Mouse (Mus musculus): ENCODE results near the gene Msantd2. TPM values are rescaled to one million over a fixed set of nuclear protein-coding genes. Genes with fewer than 3 reads are reported as not detected.

Gene Msantd2
- polyA plus RNA-seq, 2 experiments = 26.7 to 74.2 TPM

GRCm38 (mm10) chr9:37546889-37547288 is 57.8 kb downstream of the Msantd2 start:
- ATAC-seq (ENCODE audit: low FRiP score, low read depth) (no peak), DNase-seq (ENCODE audit: low spot score) (no peak)
- Histone ChIP-seq H3K9ac (ENCODE audit: low read depth, low read length, severe bottlenecking) (no peak overlapping the region), H3K4me2 (replicated peaks; ENCODE audit: low read depth, low read length, severe bottlenecking) (no peak overlapping the region), H3K4me3 (replicated peaks; ENCODE audit: low read length) (no peak overlapping the region), H3K36me3 (ENCODE audit: control insufficient read depth, insufficient read depth, low read length) (no peaks in the 10 kb centered on the region), H3K9me3 (ENCODE audit: control insufficient read depth, low read length) (no peaks in the 10 kb centered on the region), H3K4me1 (ENCODE audit: control insufficient read depth, insufficient read depth, low read length) (peaks cover 7% of the 10 kb centered on the region; the same call in 1 of the 2 replicates), H3K27me3 (ENCODE audit: control insufficient read depth, insufficient read depth, low read length) (peaks cover 52% of the 10 kb centered on the region), H3K27ac (replicated peaks; ENCODE audit: low read depth, low read length) (no peak overlapping the region)
- WGBS = 81% methylated on average over 1 of the region's 1 CpGs
- TF ChIP-seq POLR2A (IDR thresholded peaks at IDR 0.05; ENCODE audit: borderline replicate concordance, extremely low read depth, insufficient read depth, insufficient read length) = no peak

DNA sequence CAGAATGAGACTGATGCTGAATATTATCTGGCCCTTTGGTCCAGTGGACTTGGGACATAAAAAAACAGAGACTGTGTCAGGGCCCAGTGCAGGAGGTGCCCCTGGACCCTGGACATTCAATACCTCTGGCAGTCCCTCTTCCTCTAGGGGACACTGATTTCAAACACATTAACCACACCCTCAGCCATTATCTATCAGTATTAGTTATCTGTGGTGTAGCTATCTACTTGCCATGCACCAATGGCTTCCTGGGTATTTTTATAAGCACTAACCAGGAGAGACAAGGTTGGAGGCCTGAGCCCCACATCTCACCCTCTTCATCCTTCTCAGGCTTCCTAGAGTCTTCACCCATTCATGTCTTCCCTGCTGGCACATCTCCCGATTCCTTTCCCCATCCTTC is 61.3 kb downstream of the Msantd2 start:
- ATAC-seq (ENCODE audit: low FRiP score, low read depth) = no peak

DNA sequence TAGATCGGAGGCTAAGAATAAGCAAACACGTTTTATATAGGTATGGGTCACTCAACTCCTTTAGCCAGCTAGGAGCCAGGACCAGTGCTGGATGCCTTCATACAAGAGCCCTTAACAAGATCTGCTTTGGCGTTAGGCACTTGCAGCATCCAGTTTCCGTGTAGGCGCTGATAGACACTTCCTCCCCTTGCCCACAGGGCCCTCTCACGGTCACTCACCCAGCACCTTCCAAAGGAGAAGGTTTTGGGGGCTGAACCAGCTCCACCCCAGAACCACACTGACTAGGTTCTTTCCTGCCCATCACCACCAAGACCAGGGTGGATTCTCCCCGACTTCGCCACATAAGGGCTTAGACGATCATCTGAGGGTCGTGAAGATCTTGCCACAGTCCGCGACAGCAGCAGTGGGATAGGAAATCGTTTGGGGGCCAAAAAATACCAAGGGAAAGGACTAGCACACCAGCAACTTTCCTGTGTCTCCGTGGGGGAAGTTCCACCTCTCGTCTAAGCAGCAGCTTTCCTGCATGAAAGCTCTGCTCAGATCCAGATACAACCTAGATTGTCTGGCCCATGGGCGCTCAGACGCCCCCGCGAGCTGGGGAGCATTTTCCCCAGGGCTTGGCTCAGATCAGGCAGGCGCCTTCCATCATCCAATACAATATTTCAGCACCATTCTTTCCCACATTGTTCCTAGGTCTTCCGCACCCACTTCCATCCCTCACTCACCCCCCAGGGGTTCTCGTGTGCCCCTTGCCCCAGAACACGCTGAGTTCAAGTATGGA is 62.8 kb downstream of the Msantd2 start:
- 2% methylated on average over 23 of the region's 23 CpGs for WGBS
- Histone ChIP-seq H3K27ac (replicated peaks; ENCODE audit: low read depth, low read length) (no peak overlapping the region), H3K36me3 (ENCODE audit: control insufficient read depth, insufficient read depth, low read length) (no peaks in the 10 kb centered on the region), H3K4me1 (ENCODE audit: control insufficient read depth, insufficient read depth, low read length) (peaks cover 7% of the 10 kb centered on the region), H3K9me3 (ENCODE audit: control insufficient read depth, low read length) (no peaks in the 10 kb centered on the region), H3K9ac (ENCODE audit: low read depth, low read length, severe bottlenecking) (peak overlapping the region; percentile 36; the same call in 1 of the 2 replicates), H3K4me3 (replicated peaks; ENCODE audit: low read length) (peak overlapping the region; percentile 40), H3K27me3 (ENCODE audit: control insufficient read depth, insufficient read depth, low read length) (peaks cover 41% of the 10 kb centered on the region), H3K4me2 (replicated peaks; ENCODE audit: low read depth, low read length, severe bottlenecking) (peak overlapping the region; percentile 77)
- no peak for DNase-seq (ENCODE audit: low spot score)
- ATAC-seq (ENCODE audit: low FRiP score, low read depth) = no peak
- no peak for TF ChIP-seq POLR2A (IDR thresholded peaks at IDR 0.05; ENCODE audit: borderline replicate concordance, extremely low read depth, insufficient read depth, insufficient read length)

More for the DNA sequence above, 61.3 kb downstream of the Msantd2 start:
- 61% methylated on average over 1 of the region's 1 CpGs for WGBS
- TF ChIP-seq POLR2A (IDR thresholded peaks at IDR 0.05; ENCODE audit: borderline replicate concordance, extremely low read depth, insufficient read depth, insufficient read length) = no peak
- no peaks in the 10 kb centered on the region for H3K36me3 ChIP-seq (ENCODE audit: control insufficient read depth, insufficient read depth, low read length)
- peaks cover 7% of the 10 kb centered on the region for H3K4me1 ChIP-seq (ENCODE audit: control insufficient read depth, insufficient read depth, low read length)
- no peak overlapping the region for H3K9ac ChIP-seq (ENCODE audit: low read depth, low read length, severe bottlenecking)
- no peak for DNase-seq (ENCODE audit: low spot score)
- no peak overlapping the region for H3K4me2 ChIP-seq (replicated peaks; ENCODE audit: low read depth, low read length, severe bottlenecking)
- no peak overlapping the region for H3K27ac ChIP-seq (replicated peaks; ENCODE audit: low read depth, low read length)
- no peak overlapping the region for H3K4me3 ChIP-seq (replicated peaks; ENCODE audit: low read length)
- peaks cover 56% of the 10 kb centered on the region for H3K27me3 ChIP-seq (ENCODE audit: control insufficient read depth, insufficient read depth, low read length)
- H3K9me3 ChIP-seq (ENCODE audit: control insufficient read depth, low read length) = no peaks in the 10 kb centered on the region

GRCm38 (mm10) chr9:37552536-37553293 is 63.6 kb downstream of the Msantd2 start, which contains the start of gene Nrgn:
Gene Nrgn (minus strand): TSS chr9:37552904.
- H3K4me2 ChIP-seq (replicated peaks; ENCODE audit: low read depth, low read length, severe bottlenecking) = peak within 1 kb of the TSS; percentile 77
- H3K9ac ChIP-seq (ENCODE audit: low read depth, low read length, severe bottlenecking) = peak within 1 kb of the TSS; percentile 36; the same call in 1 of the 2 replicates
- peak within 1 kb of the TSS; percentile 40 for H3K4me3 ChIP-seq (replicated peaks; ENCODE audit: low read length)
- TF ChIP-seq POLR2A (IDR thresholded peaks at IDR 0.05; ENCODE audit: borderline replicate concordance, extremely low read depth, insufficient read depth, insufficient read length) = no peak
- WGBS = 4% methylated on average over 30 of the region's 31 CpGs
- H3K27ac ChIP-seq (replicated peaks; ENCODE audit: low read depth, low read length) = no peak within 1 kb of the TSS
- no peaks in the 10 kb centered on the region for H3K36me3 ChIP-seq (ENCODE audit: control insufficient read depth, insufficient read depth, low read length)
- H3K9me3 ChIP-seq (ENCODE audit: control insufficient read depth, low read length) = no peaks in the 10 kb centered on the region
- DNase-seq (ENCODE audit: low spot score) (peak; percentile 84), ATAC-seq (ENCODE audit: low FRiP score, low read depth) (peak; percentile 97)
- H3K4me1 ChIP-seq (ENCODE audit: control insufficient read depth, insufficient read depth, low read length) = peaks cover 7% of the 10 kb centered on the region
- H3K27me3 ChIP-seq (ENCODE audit: control insufficient read depth, insufficient read depth, low read length) = peaks cover 37% of the 10 kb centered on the region

GRCm38 (mm10) chr9:37554279-37554678 is 65.2 kb downstream of the Msantd2 start:
- TF ChIP-seq POLR2A (IDR thresholded peaks at IDR 0.05; ENCODE audit: borderline replicate concordance, extremely low read depth, insufficient read depth, insufficient read length) = no peak
- ATAC-seq (ENCODE audit: low FRiP score, low read depth) (no peak), DNase-seq (ENCODE audit: low spot score) (no peak)
- H3K9me3 ChIP-seq (ENCODE audit: control insufficient read depth, low read length) = no peaks in the 10 kb centered on the region
- no peaks in the 10 kb centered on the region for H3K36me3 ChIP-seq (ENCODE audit: control insufficient read depth, insufficient read depth, low read length)
- H3K4me3 ChIP-seq (replicated peaks; ENCODE audit: low read length) = no peak overlapping the region
- H3K27me3 ChIP-seq (ENCODE audit: control insufficient read depth, insufficient read depth, low read length) = peaks cover 37% of the 10 kb centered on the region
- no peak overlapping the region for H3K9ac ChIP-seq (ENCODE audit: low read depth, low read length, severe bottlenecking)
- H3K4me2 ChIP-seq (replicated peaks; ENCODE audit: low read depth, low read length, severe bottlenecking) = no peak overlapping the region
- peaks cover 7% of the 10 kb centered on the region for H3K4me1 ChIP-seq (ENCODE audit: control insufficient read depth, insufficient read depth, low read length)
- 83% methylated on average over 1 of the region's 1 CpGs for WGBS
- no peak overlapping the region for H3K27ac ChIP-seq (replicated peaks; ENCODE audit: low read depth, low read length)

All from limb, embryonic 14.5 days (tissue).